Mouse (Mus musculus) midbrain, embryonic 15.5 days (tissue): ENCODE results near the gene Myo18b. TPM values are rescaled to one million over a fixed set of nuclear protein-coding genes. Genes with fewer than 3 reads are reported as not detected.

Experiments
- ATAC-seq: fragments of 200-750 bp; cut with Nextera tagmentation; replicated peaks from 2 replicates; pipeline ENCODE4 v1.8.0; 2017; ENCODE audit warnings: moderate TSS enrichment
- H3K27ac ChIP-seq: fragments of 300-500 bp; sonication (generic); 2 replicates; pipeline ENCODE4 v1.5.1; 2015; ENCODE audit warnings: mild to moderate bottlenecking, inconsistent platforms
- H3K27me3 ChIP-seq: fragments of 300-500 bp; sonication (generic); replicated peaks from 2 replicates; pipeline ENCODE4 v1.6.1; 2015; ENCODE audit warnings: inconsistent platforms
- H3K36me3 ChIP-seq: fragments of 300-500 bp; sonication (generic); replicated peaks from 2 replicates; pipeline ENCODE4 v1.6.1; 2015; ENCODE audit warnings: inconsistent platforms
- H3K4me1 ChIP-seq: fragments of 300-500 bp; sonication (generic); 2 replicates; pipeline ENCODE4 v1.6.1; 2015; ENCODE audit warnings: inconsistent platforms
- H3K4me2 ChIP-seq: fragments of 300-500 bp; sonication (generic); 2 replicates; pipeline ENCODE4 v1.6.1; 2015; ENCODE audit warnings: inconsistent platforms, mild to moderate bottlenecking, moderate library complexity
- H3K4me3 ChIP-seq: fragments of 300-500 bp; sonication (generic); 2 replicates; pipeline ENCODE4 v1.5.1; 2015; ENCODE audit warnings: mild to moderate bottlenecking, inconsistent platforms
- H3K9ac ChIP-seq: fragments of 300-500 bp; sonication (generic); 2 replicates; pipeline ENCODE4 v1.6.1; 2015; ENCODE audit warnings: mild to moderate bottlenecking, inconsistent platforms
- H3K9me3 ChIP-seq: fragments of 300-500 bp; sonication (generic); 2 replicates; pipeline ENCODE4 v1.6.1; 2016; ENCODE audit warnings: inconsistent platforms
- WGBS: fragments of 180-500 bp; shearing (Covaris S2); methylation state at CpG from one replicate; pipeline ENCODE4 v1.1.7; 2015; ENCODE audit warnings: mixed read lengths; 5-methylcytosine and 5-hydroxymethylcytosine counted together
- polyA plus RNA-seq: library from polyadenylated mRNA; unstranded; fragments of >200 nt; fragmentation: Nextera tagmentation; extraction: Ambion mirVana; gene quantifications from 2 replicates; pipeline ENCODE4 v1.2.1, GENCODE M21; 2015

Myo18b gene
- polyA plus RNA-seq, 1 experiment from 2014 or later: 1.5 TPM

GRCm38 (mm10) chr5:112755581-112755980, 140.6 kb downstream of the Myo18b start:
- peak overlapping the region; percentile 53; the same call in 1 of the 2 replicates for H3K27ac ChIP-seq
- no peak overlapping the region for H3K4me2 ChIP-seq
- no peaks in the 10 kb centered on the region for H3K9me3 ChIP-seq
- no peaks in the 10 kb centered on the region for H3K27me3 ChIP-seq
- H3K9ac ChIP-seq: 0 out of 2 replicates have a peak overlapping the region, but pooled peaks have one; percentile 4
- H3K4me1 ChIP-seq: peaks cover 10% of the 10 kb centered on the region
- 19% methylated on average over 10 of the region's 10 CpGs for WGBS
- no peak overlapping the region for H3K4me3 ChIP-seq
- no peak for ATAC-seq
- no peaks in the 10 kb centered on the region for H3K36me3 ChIP-seq

DNA sequence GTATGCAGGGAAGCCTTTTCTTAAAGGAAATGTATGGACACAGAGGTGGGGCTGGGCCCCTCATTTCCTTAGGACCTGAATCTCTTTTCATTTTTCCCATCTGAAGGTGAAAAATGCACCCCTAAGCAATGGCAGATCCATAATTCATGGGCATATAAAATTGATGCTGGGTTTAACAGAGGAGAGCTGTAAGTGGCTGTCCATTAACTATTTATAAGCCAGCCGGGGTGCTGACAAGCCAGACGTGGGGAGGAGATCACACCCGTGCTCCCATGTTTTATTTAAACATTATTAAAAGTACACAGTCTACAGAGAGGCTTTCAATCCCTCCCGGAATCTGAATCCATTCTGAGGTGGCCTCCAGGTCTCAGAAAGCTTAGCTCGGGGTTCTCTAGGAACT, 146.5 kb downstream of the Myo18b start:
- Histone ChIP-seq H3K4me1 (peaks cover 26% of the 10 kb centered on the region), H3K36me3 (no peaks in the 10 kb centered on the region), H3K9ac (no peak overlapping the region), H3K4me3 (no peak overlapping the region), H3K27ac (peak overlapping the region; percentile 72), H3K4me2 (no peak overlapping the region), H3K9me3 (no peaks in the 10 kb centered on the region), H3K27me3 (no peaks in the 10 kb centered on the region)
- WGBS: 28% methylated on average over 5 of the region's 5 CpGs
- ATAC-seq: no peak; the same call in 1 of the 2 replicates

GRCm38 (mm10) chr5:112748001-112748719, 148.0 kb downstream of the Myo18b start:
- Histone ChIP-seq H3K4me1 (peaks cover 31% of the 10 kb centered on the region), H3K27me3 (no peaks in the 10 kb centered on the region), H3K9me3 (no peaks in the 10 kb centered on the region), H3K9ac (no peak overlapping the region), H3K4me3 (no peak overlapping the region), H3K36me3 (no peaks in the 10 kb centered on the region), H3K27ac (peak overlapping the region; percentile 71), H3K4me2 (0 out of 2 replicates have a peak overlapping the region, but pooled peaks have one; percentile 0)
- 25% methylated on average over 21 of the region's 21 CpGs for WGBS
- ATAC-seq: peak; percentile 40; the same call in 1 of the 2 replicates

DNA sequence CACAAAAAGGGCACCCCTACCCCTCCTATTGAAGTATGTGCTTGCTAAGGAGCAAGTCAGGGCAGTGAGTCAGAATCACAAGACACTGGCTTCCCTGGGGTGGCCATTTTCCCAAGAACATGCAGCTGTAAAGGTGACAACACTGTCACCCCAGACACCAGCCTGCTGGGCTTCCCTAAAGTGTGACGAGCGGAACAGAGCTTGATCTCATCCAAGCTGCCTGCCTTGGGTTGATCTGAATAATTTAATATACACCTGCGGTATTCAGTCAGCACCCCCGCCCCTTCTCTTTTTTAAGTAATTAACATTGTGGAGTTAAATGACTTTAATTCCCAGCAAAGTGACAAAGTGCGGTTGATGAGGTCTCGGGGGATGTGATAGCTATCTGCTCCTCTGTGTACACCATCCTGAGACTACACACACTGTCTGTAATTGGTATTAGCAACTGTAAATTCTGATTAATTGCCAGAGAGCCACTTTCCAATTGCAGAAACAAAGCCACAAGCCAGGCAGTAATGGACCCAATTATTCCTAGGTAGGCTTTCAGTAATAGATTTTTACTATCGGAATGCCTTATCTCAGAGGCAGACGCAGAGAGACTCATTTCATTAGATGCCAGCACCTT, 148.7 kb downstream of the Myo18b start:
- H3K4me3 ChIP-seq: no peak overlapping the region
- 0 out of 2 replicates have a peak, but pooled peaks have one; percentile 35 for ATAC-seq
- H3K27ac ChIP-seq: peak overlapping the region; percentile 71
- peaks cover 35% of the 10 kb centered on the region for H3K4me1 ChIP-seq
- no peak overlapping the region for H3K9ac ChIP-seq
- WGBS: 37% methylated on average over 8 of the region's 8 CpGs
- H3K4me2 ChIP-seq: 0 out of 2 replicates have a peak overlapping the region, but pooled peaks have one; percentile 0
- H3K27me3 ChIP-seq: no peaks in the 10 kb centered on the region
- H3K9me3 ChIP-seq: no peaks in the 10 kb centered on the region
- H3K36me3 ChIP-seq: no peaks in the 10 kb centered on the region

GRCm38 (mm10) chr5:112745176-112745575, 151.0 kb downstream of the Myo18b start:
- H3K4me2 ChIP-seq: no peak overlapping the region
- WGBS: 67% methylated on average over 6 of the region's 6 CpGs
- no peaks in the 10 kb centered on the region for H3K9me3 ChIP-seq
- no peak overlapping the region for H3K4me3 ChIP-seq
- H3K27me3 ChIP-seq: no peaks in the 10 kb centered on the region
- H3K36me3 ChIP-seq: no peaks in the 10 kb centered on the region
- no peak overlapping the region for H3K27ac ChIP-seq
- H3K9ac ChIP-seq: no peak overlapping the region
- ATAC-seq: no peak
- H3K4me1 ChIP-seq: peaks cover 35% of the 10 kb centered on the region

GRCm38 (mm10) chr5:112744571-112744970, 151.6 kb downstream of the Myo18b start:
- Histone ChIP-seq H3K4me2 (no peak overlapping the region), H3K9ac (no peak overlapping the region), H3K4me3 (no peak overlapping the region), H3K9me3 (no peaks in the 10 kb centered on the region), H3K4me1 (peaks cover 35% of the 10 kb centered on the region), H3K27me3 (no peaks in the 10 kb centered on the region), H3K36me3 (no peaks in the 10 kb centered on the region), H3K27ac (no peak overlapping the region)
- 74% methylated on average over 11 of the region's 11 CpGs for WGBS
- no peak for ATAC-seq

GRCm38 (mm10) chr5:112743121-112743520, 153.0 kb downstream of the Myo18b start:
- Histone ChIP-seq H3K27me3 (no peaks in the 10 kb centered on the region), H3K27ac (peak overlapping the region; percentile 48), H3K9ac (no peak overlapping the region), H3K9me3 (no peaks in the 10 kb centered on the region), H3K4me2 (no peak overlapping the region), H3K36me3 (no peaks in the 10 kb centered on the region), H3K4me1 (peaks cover 28% of the 10 kb centered on the region), H3K4me3 (no peak overlapping the region)
- WGBS: 57% methylated on average over 9 of the region's 9 CpGs
- no peak for ATAC-seq

- Histone ChIP-seq H3K4me1 (peaks cover 22% of the 10 kb centered on the region; the same call in 1 of the 2 replicates), H3K9ac (no peak overlapping the region), H3K4me2 (no peak overlapping the region), H3K36me3 (no peaks in the 10 kb centered on the region), H3K27ac (no peak overlapping the region), H3K9me3 (no peaks in the 10 kb centered on the region), H3K4me3 (no peak overlapping the region), H3K27me3 (no peaks in the 10 kb centered on the region)
- WGBS: 71% methylated on average over 12 of the region's 12 CpGs
- ATAC-seq: peak; percentile 65; the same call in 1 of the 2 replicates
Measured at GRCm38 (mm10) chr5:112740651-112741050, 155.5 kb downstream of the Myo18b start.

DNA sequence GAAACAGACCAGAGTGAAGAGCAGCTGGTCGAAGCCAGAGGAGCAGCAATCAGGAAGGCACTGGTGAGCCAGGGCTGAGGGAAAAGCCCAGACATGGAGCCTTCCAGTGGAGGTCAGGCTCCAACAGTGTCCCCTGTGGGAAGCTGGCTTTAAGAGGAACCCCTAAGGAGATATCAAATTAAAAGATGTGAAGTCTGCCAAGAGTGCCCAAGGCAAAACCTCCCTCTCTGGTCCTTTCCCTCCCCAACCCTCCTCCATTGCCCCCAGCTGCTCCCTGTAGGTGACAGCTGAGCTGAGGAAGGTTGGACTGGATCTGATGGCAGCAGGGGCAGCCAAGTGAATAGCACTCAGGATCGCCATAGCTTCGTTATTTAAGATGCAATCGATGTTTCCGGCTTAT, 161.1 kb downstream of the Myo18b start:
- H3K36me3 ChIP-seq: no peaks in the 10 kb centered on the region
- H3K27ac ChIP-seq: no peak overlapping the region
- H3K27me3 ChIP-seq: no peaks in the 10 kb centered on the region
- H3K9me3 ChIP-seq: no peaks in the 10 kb centered on the region
- no peak overlapping the region for H3K4me2 ChIP-seq
- H3K4me3 ChIP-seq: no peak overlapping the region
- 76% methylated on average over 5 of the region's 5 CpGs for WGBS
- no peak overlapping the region for H3K9ac ChIP-seq
- no peak for ATAC-seq
- peaks cover 18% of the 10 kb centered on the region; the same call in 1 of the 2 replicates for H3K4me1 ChIP-seq

GRCm38 (mm10) chr5:112730604-112731003, 165.6 kb downstream of the Myo18b start:
- Histone ChIP-seq H3K9me3 (no peaks in the 10 kb centered on the region), H3K4me2 (no peak overlapping the region), H3K27ac (no peak overlapping the region), H3K4me3 (no peak overlapping the region), H3K27me3 (no peaks in the 10 kb centered on the region), H3K36me3 (no peaks in the 10 kb centered on the region), H3K4me1 (peaks cover 12% of the 10 kb centered on the region), H3K9ac (no peak overlapping the region)
- 54% methylated on average over 10 of the region's 10 CpGs for WGBS
- ATAC-seq: no peak

- Histone ChIP-seq H3K9ac (no peak overlapping the region), H3K4me3 (no peak overlapping the region), H3K9me3 (no peaks in the 10 kb centered on the region), H3K4me1 (peaks cover 6% of the 10 kb centered on the region), H3K36me3 (no peaks in the 10 kb centered on the region), H3K27ac (peak overlapping the region; percentile 15; the same call in 1 of the 2 replicates), H3K4me2 (no peak overlapping the region), H3K27me3 (no peaks in the 10 kb centered on the region)
- no peak for ATAC-seq
- WGBS: 43% methylated on average over 6 of the region's 6 CpGs
Measured at GRCm38 (mm10) chr5:112728432-112728831, 167.7 kb downstream of the Myo18b start.

- H3K9ac ChIP-seq: no peak overlapping the region
- no peak overlapping the region for H3K4me2 ChIP-seq
- no peak for ATAC-seq
- no peaks in the 10 kb centered on the region for H3K9me3 ChIP-seq
- H3K4me1 ChIP-seq: peaks cover 5% of the 10 kb centered on the region
- WGBS: 15% methylated on average over 12 of the region's 12 CpGs
- no peaks in the 10 kb centered on the region for H3K27me3 ChIP-seq
- no peaks in the 10 kb centered on the region for H3K36me3 ChIP-seq
- H3K27ac ChIP-seq: 0 out of 2 replicates have a peak overlapping the region, but pooled peaks have one; percentile 10
- no peak overlapping the region for H3K4me3 ChIP-seq
Measured at GRCm38 (mm10) chr5:112718655-112719306, 177.4 kb downstream of the Myo18b start.
